Mouse (Mus musculus) embryonic fibroblast, embryonic 13.5 days (primary cell): ENCODE data around the gene Cacna1e.

Experiments
- CTCF ChIP-seq: IDR thresholded peaks from 2 replicates; pipeline ENCODE4 v1.5.1; 2011; ENCODE audit warnings: mild to moderate bottlenecking, control low read depth, low read length, moderate library complexity, borderline replicate concordance; ENCODE audit not compliant: insufficient read depth
- POLR2A ChIP-seq: IDR thresholded peaks from 2 replicates; pipeline ENCODE4 v1.6.1; 2011; ENCODE audit warnings: low read depth, mild to moderate bottlenecking, control low read depth, low read length, moderate library complexity

GRCm38 (mm10) chr1:154846900-154847299, 37.4 kb downstream of the Cacna1e start:
- TF ChIP-seq CTCF (no peak), POLR2A (no peak)
